Mouse (Mus musculus): Measurements from ENCODE around the gene AU022252. TPM values are rescaled to one million over a fixed set of nuclear protein-coding genes. Genes with fewer than 3 reads are reported as not detected.

The AU022252 gene
- polyA plus RNA-seq, 1 experiment from 2014 or later, result 15.1 TPM

DNA sequence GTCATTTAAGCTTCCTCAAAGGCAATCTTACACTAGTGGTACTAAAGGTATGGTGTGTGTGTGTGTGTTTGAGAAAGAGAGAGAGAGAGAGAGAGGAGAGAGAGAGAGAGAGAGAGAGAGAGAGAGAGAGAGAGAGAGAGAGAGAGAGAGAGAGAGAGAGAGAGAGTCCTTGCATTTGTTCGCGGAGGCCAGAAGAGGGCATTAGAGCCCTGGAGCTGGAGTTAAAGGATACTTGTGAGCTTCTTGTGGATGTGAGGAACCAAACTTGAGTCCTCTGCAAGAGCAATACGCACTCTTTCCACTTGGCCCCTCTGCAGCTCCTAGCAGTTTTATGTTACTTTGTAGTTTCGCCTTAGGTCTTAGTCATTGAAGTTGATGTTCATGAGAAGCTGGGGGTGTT is 69.5 kb downstream of the AU022252 start:
- H3K9me3 ChIP-seq (ENCODE audit: control insufficient read depth), result no peaks in the 10 kb centered on the region
- no peak overlapping the region for H3K27ac ChIP-seq (ENCODE audit: low read depth, low read length)
- H3K4me2 ChIP-seq (replicated peaks; ENCODE audit: low read depth), result no peak overlapping the region
- no peaks in the 10 kb centered on the region for H3K36me3 ChIP-seq (ENCODE audit: control insufficient read depth, insufficient read depth)
- no peak overlapping the region for H3K4me3 ChIP-seq (ENCODE audit: low read depth, low read length)
- H3K4me1 ChIP-seq (replicated peaks; ENCODE audit: control insufficient read depth, insufficient read depth, low read length), result no peaks in the 10 kb centered on the region
- no peak overlapping the region for H3K9ac ChIP-seq (ENCODE audit: low read depth, low read length)
- no peak for ATAC-seq
- 77% methylated on average over 4 of the region's 4 CpGs for WGBS
- no peaks in the 10 kb centered on the region for H3K27me3 ChIP-seq (replicated peaks; ENCODE audit: control insufficient read depth, insufficient read depth, low read length)
- TF ChIP-seq CTCF (IDR thresholded peaks at IDR 0.05; ENCODE audit: low read depth), result peak; percentile 30; the same call in 1 of the 2 replicates

GRCm38 (mm10) chr4:119161358-119161757 is 71.2 kb downstream of the AU022252 start:
- 74% methylated on average over 3 of the region's 3 CpGs for WGBS
- no peak for TF ChIP-seq CTCF (IDR thresholded peaks at IDR 0.05; ENCODE audit: low read depth)

GRCm38 (mm10) chr4:119157891-119158290 is 74.6 kb downstream of the AU022252 start:
- no peak overlapping the region for H3K27ac ChIP-seq (ENCODE audit: low read depth, low read length)
- H3K4me1 ChIP-seq (replicated peaks; ENCODE audit: control insufficient read depth, insufficient read depth, low read length), result no peaks in the 10 kb centered on the region
- H3K36me3 ChIP-seq (ENCODE audit: control insufficient read depth, insufficient read depth), result no peaks in the 10 kb centered on the region
- no peak for TF ChIP-seq CTCF (IDR thresholded peaks at IDR 0.05; ENCODE audit: low read depth)
- no peaks in the 10 kb centered on the region for H3K9me3 ChIP-seq (ENCODE audit: control insufficient read depth)
- ATAC-seq, result peak; percentile 81
- H3K4me3 ChIP-seq (ENCODE audit: low read depth, low read length), result no peak overlapping the region
- no peaks in the 10 kb centered on the region for H3K27me3 ChIP-seq (replicated peaks; ENCODE audit: control insufficient read depth, insufficient read depth, low read length)
- H3K4me2 ChIP-seq (replicated peaks; ENCODE audit: low read depth), result no peak overlapping the region
- WGBS, result 40% methylated on average over 5 of the region's 5 CpGs
- H3K9ac ChIP-seq (ENCODE audit: low read depth, low read length), result no peak overlapping the region

More at GRCm38 (mm10) chr4:119161358-119161757, 71.2 kb downstream of the AU022252 start:
- no peak overlapping the region for H3K9ac ChIP-seq (ENCODE audit: low read depth, low read length)
- no peak overlapping the region for H3K4me2 ChIP-seq (replicated peaks; ENCODE audit: low read depth)
- no peaks in the 10 kb centered on the region for H3K9me3 ChIP-seq (ENCODE audit: control insufficient read depth)
- H3K4me1 ChIP-seq (replicated peaks; ENCODE audit: control insufficient read depth, insufficient read depth, low read length), result no peaks in the 10 kb centered on the region
- no peak for ATAC-seq
- no peak overlapping the region for H3K27ac ChIP-seq (ENCODE audit: low read depth, low read length)
- no peaks in the 10 kb centered on the region for H3K27me3 ChIP-seq (replicated peaks; ENCODE audit: control insufficient read depth, insufficient read depth, low read length)
- H3K4me3 ChIP-seq (ENCODE audit: low read depth, low read length), result no peak overlapping the region
- no peaks in the 10 kb centered on the region for H3K36me3 ChIP-seq (ENCODE audit: control insufficient read depth, insufficient read depth)

- ATAC-seq, result no peak
These were observed 75.3 kb downstream of the AU022252 start for GRCm38 (mm10) chr4:119157186-119157585.

More at GRCm38 (mm10) chr4:119157186-119157585, 75.3 kb downstream of the AU022252 start:
- peak; percentile 70 for TF ChIP-seq CTCF (IDR thresholded peaks at IDR 0.05; ENCODE audit: low read depth)
- H3K36me3 ChIP-seq (ENCODE audit: control insufficient read depth, insufficient read depth), result no peaks in the 10 kb centered on the region
- H3K4me1 ChIP-seq (replicated peaks; ENCODE audit: control insufficient read depth, insufficient read depth, low read length), result no peaks in the 10 kb centered on the region
- H3K27me3 ChIP-seq (replicated peaks; ENCODE audit: control insufficient read depth, insufficient read depth, low read length), result no peaks in the 10 kb centered on the region
- no peak overlapping the region for H3K4me2 ChIP-seq (replicated peaks; ENCODE audit: low read depth)
- no peak overlapping the region for H3K4me3 ChIP-seq (ENCODE audit: low read depth, low read length)
- no peak overlapping the region for H3K9ac ChIP-seq (ENCODE audit: low read depth, low read length)
- 34% methylated on average over 2 of the region's 2 CpGs for WGBS
- no peak overlapping the region for H3K27ac ChIP-seq (ENCODE audit: low read depth, low read length)
- no peaks in the 10 kb centered on the region for H3K9me3 ChIP-seq (ENCODE audit: control insufficient read depth)

Other genes with a start within 250 kb of the AU022252 start
- 18.1 and 19.0 TPM in 2 replicates for gene Slc2a1, start 124.0 kb downstream of the AU022252 start, polyA plus RNA-seq (2015; fragmentation: Nextera tagmentation; extraction: Ambion mirVana)
- 3.4 and 3.6 TPM in 2 replicates for gene Zfp691, start 58.5 kb downstream of the AU022252 start, polyA plus RNA-seq (2015; fragmentation: Nextera tagmentation; extraction: Ambion mirVana)
- 0.05 and 0.18 TPM in 2 replicates for gene Ermap, start 42.7 kb downstream of the AU022252 start, polyA plus RNA-seq (2015; fragmentation: Nextera tagmentation; extraction: Ambion mirVana)
- gene Svbp, start 37.4 kb downstream of the AU022252 start, polyA plus RNA-seq (2015; fragmentation: Nextera tagmentation; extraction: Ambion mirVana), result 88.1 and 91.6 TPM in 2 replicates
- 0.10 and 0.12 TPM in 2 replicates for gene Tmem269, start 14.5 kb downstream of the AU022252 start, polyA plus RNA-seq (2015; fragmentation: Nextera tagmentation; extraction: Ambion mirVana)
- 12.2 and 13.0 TPM in 2 replicates for gene P3h1, start 203 bp upstream of the AU022252 start, polyA plus RNA-seq (2015; fragmentation: Nextera tagmentation; extraction: Ambion mirVana)
- gene Cldn19, start 22.7 kb upstream of the AU022252 start, polyA plus RNA-seq (2015; fragmentation: Nextera tagmentation; extraction: Ambion mirVana), result 12.8 and 13.5 TPM in 2 replicates
- gene Ybx1, start 61.9 kb upstream of the AU022252 start, polyA plus RNA-seq (2015; fragmentation: Nextera tagmentation; extraction: Ambion mirVana), result 530 and 553 TPM in 2 replicates
- 40.9 and 47.9 TPM in 2 replicates for gene Ppih, start 87.8 kb upstream of the AU022252 start, polyA plus RNA-seq (2015; fragmentation: Nextera tagmentation; extraction: Ambion mirVana)
- 0.64 and 1.3 TPM in 2 replicates for gene Ccdc30, start 182.8 kb upstream of the AU022252 start, polyA plus RNA-seq (2015; fragmentation: Nextera tagmentation; extraction: Ambion mirVana)
- 83.9 and 92.5 TPM in 2 replicates for gene Ppcs, start 189.7 kb upstream of the AU022252 start, polyA plus RNA-seq (2015; fragmentation: Nextera tagmentation; extraction: Ambion mirVana)
- gene Zmynd12, start 190.1 kb upstream of the AU022252 start, polyA plus RNA-seq (2015; fragmentation: Nextera tagmentation; extraction: Ambion mirVana), result 0.52 and 0.59 TPM in 2 replicates

All from intestine, postnatal 0 days (tissue).